Mouse (Mus musculus) megakaryocyte, adult 5-6 weeks (primary cell): ENCODE data around the gene Natd1. TPM values are rescaled to one million over a fixed set of nuclear protein-coding genes. Genes with fewer than 3 reads are reported as not detected.

Source experiments
- total RNA-seq, 2 experiments: library from RNA; stranded (forward) in 1 of 2; stranded (reverse) in 1 of 2; fragments of 153-499, 151-499 nt in 1 of 2; fragments of 221-1000, 200-1000 nt in 1 of 2; gene quantifications; 2 replicates each; pipeline versions ENCODE4 v1.2.3 to v1.2.4; 2015 to 2017

Gene Natd1
- total RNA-seq, 2 experiments from 2014 or later, result 2.7 to 5.8 TPM

Other genes with a start within 250 kb of the Natd1 start
- gene Llgl1, start 215.0 kb downstream of the Natd1 start, total RNA-seq (2015), result 6.4 and 6.6 TPM in 2 replicates
- 4.1 and 4.9 TPM in 2 replicates for gene Llgl1, start 215.0 kb downstream of the Natd1 start, total RNA-seq (2017)
- 115 and 144 TPM in 2 replicates for gene Flii, start 187.5 kb downstream of the Natd1 start, total RNA-seq (2015)
- 158 and 172 TPM in 2 replicates for gene Flii, start 187.5 kb downstream of the Natd1 start, total RNA-seq (2017)
- 3.3 and 3.7 TPM in 2 replicates for gene Mief2, start 186.4 kb downstream of the Natd1 start, total RNA-seq (2015)
- gene Mief2, start 186.4 kb downstream of the Natd1 start, total RNA-seq (2017), result 4.7 and 7.4 TPM in 2 replicates
- 6.0 and 10.5 TPM in 2 replicates for gene Top3a, start 137.4 kb downstream of the Natd1 start, total RNA-seq (2015)
- gene Top3a, start 137.4 kb downstream of the Natd1 start, total RNA-seq (2017), result 12.6 and 14.8 TPM in 2 replicates
- 27.4 and 32.1 TPM in 2 replicates for gene Smcr8, start 137.2 kb downstream of the Natd1 start, total RNA-seq (2015)
- gene Smcr8, start 137.2 kb downstream of the Natd1 start, total RNA-seq (2017), result 16.8 and 18.7 TPM in 2 replicates
- gene Shmt1, start 103.0 kb downstream of the Natd1 start, total RNA-seq (2015), result 4.1 and 6.2 TPM in 2 replicates
- gene Shmt1, start 103.0 kb downstream of the Natd1 start, total RNA-seq (2017), result 13.7 and 15.6 TPM in 2 replicates
- gene Dhrs7b, start 84.1 kb downstream of the Natd1 start, total RNA-seq (2015), result 11.1 and 16.8 TPM in 2 replicates
- gene Dhrs7b, start 84.1 kb downstream of the Natd1 start, total RNA-seq (2017), result 12.9 and 15.6 TPM in 2 replicates
- gene Tmem11, start 35.5 kb downstream of the Natd1 start, total RNA-seq (2015), result 13.3 and 18.7 TPM in 2 replicates
- 32.7 and 37.7 TPM in 2 replicates for gene Tmem11, start 35.5 kb downstream of the Natd1 start, total RNA-seq (2017)
- gene Map2k3, start 17.3 kb upstream of the Natd1 start, total RNA-seq (2015), result 34.2 and 37.2 TPM in 2 replicates
- 10.5 and 16.3 TPM in 2 replicates for gene Map2k3, start 17.3 kb upstream of the Natd1 start, total RNA-seq (2017)
- not detected in 2 replicates for gene Kcnj12, start 107.8 kb upstream of the Natd1 start, total RNA-seq (2015)
- gene Kcnj12, start 107.8 kb upstream of the Natd1 start, total RNA-seq (2017), result not detected in 2 replicates
- gene Tnfrsf13b, start 212.0 kb upstream of the Natd1 start, total RNA-seq (2015), result 59.3 and 72.4 TPM in 2 replicates
- gene Tnfrsf13b, start 212.0 kb upstream of the Natd1 start, total RNA-seq (2017), result 82.6 and 119 TPM in 2 replicates